Mouse (Mus musculus): Measurements from ENCODE around the gene Nfya.
"Not testable (repeated sequence)": the region's sequence is repeated elsewhere in the genome, so short reads cannot be mapped to it uniquely, and the experiment has no call there.

The Nfya gene

GRCm38 (mm10) chr17:48389442-48389841 is 20.3 kb downstream of the Nfya start:
- DNase-seq, result no peak

GRCm38 (mm10) chr17:48388666-48389065 is 21.0 kb downstream of the Nfya start:
- no peak for DNase-seq

- DNase-seq, result no peak
Observed at GRCm38 (mm10) chr17:48385786-48386461, 23.8 kb downstream of the Nfya start.

GRCm38 (mm10) chr17:48379050-48379449 is 30.7 kb downstream of the Nfya start:
- no peak for DNase-seq

- no peak for DNase-seq
Observed at GRCm38 (mm10) chr17:48376102-48376501, 33.6 kb downstream of the Nfya start.

GRCm38 (mm10) chr17:48372987-48373386 is 36.7 kb downstream of the Nfya start:
- DNase-seq, result no peak

- no peak for DNase-seq
Observed at GRCm38 (mm10) chr17:48371621-48372020, 38.1 kb downstream of the Nfya start.

GRCm38 (mm10) chr17:48366806-48367205 is 42.9 kb downstream of the Nfya start:
- DNase-seq, result no peak

- DNase-seq, result no peak
Observed at GRCm38 (mm10) chr17:48365511-48366155, 44.1 kb downstream of the Nfya start.

- no peak for DNase-seq
Observed at GRCm38 (mm10) chr17:48363421-48363965, 46.2 kb downstream of the Nfya start.

GRCm38 (mm10) chr17:48362966-48363365 is 46.7 kb downstream of the Nfya start:
- peak; percentile 48 for DNase-seq

- no peak for DNase-seq
Observed at GRCm38 (mm10) chr17:48362346-48362745, 47.4 kb downstream of the Nfya start.

GRCm38 (mm10) chr17:48360462-48360861 is 49.2 kb downstream of the Nfya start:
- DNase-seq, result no peak

GRCm38 (mm10) chr17:48359616-48360015 is 50.1 kb downstream of the Nfya start, which contains the start of gene Treml1:
Gene Treml1 (plus strand): TSS chr17:48359916.
- DNase-seq, result no peak

GRCm38 (mm10) chr17:48357892-48358291 is 51.8 kb downstream of the Nfya start:
- no peak for DNase-seq

- no peak for DNase-seq
Observed at GRCm38 (mm10) chr17:48355822-48356221, 53.9 kb downstream of the Nfya start.

- DNase-seq, result not testable (repeated sequence)
Observed at GRCm38 (mm10) chr17:48352976-48353375, 56.7 kb downstream of the Nfya start.

GRCm38 (mm10) chr17:48350681-48351193 is 59.0 kb downstream of the Nfya start:
- no peak for DNase-seq

- DNase-seq, result no peak
Observed at GRCm38 (mm10) chr17:48347287-48347686, 62.4 kb downstream of the Nfya start.

GRCm38 (mm10) chr17:48346834-48347233 is 62.9 kb downstream of the Nfya start:
- DNase-seq, result no peak

- DNase-seq, result no peak
Observed at GRCm38 (mm10) chr17:48346231-48346630, 63.5 kb downstream of the Nfya start, which contains the start of gene Trem2. Gene Trem2 (plus strand): TSS chr17:48346401.

- no peak for DNase-seq
Observed at GRCm38 (mm10) chr17:48345824-48346223, 63.9 kb downstream of the Nfya start.

GRCm38 (mm10) chr17:48343065-48343464 is 66.6 kb downstream of the Nfya start:
- DNase-seq, result no peak

GRCm38 (mm10) chr17:48341947-48342346 is 67.8 kb downstream of the Nfya start:
- no peak for DNase-seq

Measured in kidney, postnatal 14 days (tissue).